Mouse (Mus musculus): ENCODE measurements around the gene 4921517D22Rik. TPM values are rescaled to one million over a fixed set of nuclear protein-coding genes. Genes with fewer than 3 reads are reported as not detected.

4921517D22Rik gene
- not detected for polyA plus RNA-seq (2012; fragmentation: generic; extraction: Trizol)

- no peaks in the 10 kb centered on the region for H3K79me2 ChIP-seq (ENCODE audit: control insufficient read depth, insufficient read depth)
- H3K27me3 ChIP-seq (ENCODE audit: control insufficient read depth, insufficient read depth, insufficient read length): peaks cover 20% of the 10 kb centered on the region
- no peak within 1 kb of the TSS for H3K4me3 ChIP-seq
Observed at GRCm38 (mm10) chr13:59694008-59694407, at the start of gene 4921517D22Rik. Gene 4921517D22Rik, minus strand, starts transcription at chr13:59694108.

DNA sequence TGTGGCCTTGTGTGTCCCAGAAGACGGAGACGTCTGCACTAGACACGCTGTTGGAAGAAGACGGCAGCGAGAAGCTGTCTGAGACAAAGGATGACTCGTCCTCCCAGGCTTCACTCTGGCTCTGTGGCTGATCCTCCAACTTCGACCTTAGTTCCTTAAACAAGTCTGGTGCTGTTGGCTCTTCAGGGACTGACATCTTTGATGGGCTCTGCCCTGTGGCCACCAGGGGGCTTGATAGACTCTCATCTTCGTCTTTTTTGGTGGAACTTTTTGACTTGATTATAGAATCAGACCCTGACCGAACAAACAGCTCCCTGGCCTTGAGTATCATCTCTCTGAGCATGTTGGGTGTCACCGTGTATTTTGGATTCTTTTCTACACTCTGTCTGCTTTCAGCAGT is 47.8 kb upstream of the 4921517D22Rik start:
- no peak for TF ChIP-seq TCF12 (IDR thresholded peaks at IDR 0.05; ENCODE audit: insufficient read depth, poor library complexity, severe bottlenecking)
- no peak for TF ChIP-seq MYOG (IDR thresholded peaks at IDR 0.05; ENCODE audit: control insufficient read depth in 1 of 3, insufficient read depth in 1 of 3, insufficient read length in 2 of 3, low read depth in 2 of 3)
- TF ChIP-seq REST (IDR thresholded peaks at IDR 0.05; ENCODE audit: insufficient read depth, insufficient read length): no peak
- TF ChIP-seq USF1 (IDR thresholded peaks at IDR 0.05; ENCODE audit: low read depth): no peak
- H3K79me2 ChIP-seq (ENCODE audit: control insufficient read depth, insufficient read depth): no peaks in the 10 kb centered on the region
- no peaks in the 10 kb centered on the region for H3K36me3 ChIP-seq (ENCODE audit: control insufficient read depth, insufficient read depth)
- no peak overlapping the region for H3ac ChIP-seq (ENCODE audit: control insufficient read depth, insufficient read length)
- no peak overlapping the region for H3K4me2 ChIP-seq (ENCODE audit: low read depth)
- no peak overlapping the region for H3K4me3 ChIP-seq
- peaks cover 5% of the 10 kb centered on the region for H3K27me3 ChIP-seq (ENCODE audit: control insufficient read depth, insufficient read depth, insufficient read length)

More at GRCm38 (mm10) chr13:59694008-59694407, at the start of gene 4921517D22Rik:
- Histone ChIP-seq H3ac (ENCODE audit: control insufficient read depth, insufficient read length) (no peak within 1 kb of the TSS), H3K4me2 (ENCODE audit: low read depth) (no peak within 1 kb of the TSS), H3K36me3 (ENCODE audit: control insufficient read depth, insufficient read depth) (no peaks in the 10 kb centered on the region)
- TF ChIP-seq REST (IDR thresholded peaks at IDR 0.05; ENCODE audit: insufficient read depth, insufficient read length) (no peak), MYOG (IDR thresholded peaks at IDR 0.05; ENCODE audit: control insufficient read depth in 1 of 3, insufficient read depth in 1 of 3, insufficient read length in 2 of 3, low read depth in 2 of 3) (no peak), USF1 (IDR thresholded peaks at IDR 0.05; ENCODE audit: low read depth) (no peak), MAX (IDR thresholded peaks at IDR 0.05; ENCODE audit: low read depth) (no peak), E2F4 (IDR thresholded peaks at IDR 0.05; ENCODE audit: insufficient read depth) (no peak), POLR2A (IDR thresholded peaks at IDR 0.05; ENCODE audit: insufficient read length, low read depth) (no peak), POLR2AphosphoS2 (IDR thresholded peaks at IDR 0.05; ENCODE audit: insufficient read length, low read depth) (no peak), CEBPB (IDR thresholded peaks at IDR 0.05; ENCODE audit: insufficient read depth, poor library complexity, severe bottlenecking) (no peak), MYOD1 (IDR thresholded peaks at IDR 0.05; ENCODE audit: control insufficient read depth in 1 of 3, insufficient read length in 2 of 3, low read depth in 2 of 3) (no peak), SRF (IDR thresholded peaks at IDR 0.05; ENCODE audit: control insufficient read depth, insufficient read length, low read depth) (no peak), TCF3 (IDR thresholded peaks at IDR 0.05; ENCODE audit: insufficient read length, low read depth) (no peak), TCF12 (IDR thresholded peaks at IDR 0.05; ENCODE audit: insufficient read depth, poor library complexity, severe bottlenecking) (no peak)

GRCm38 (mm10) chr13:59741096-59741495 is 47.2 kb upstream of the 4921517D22Rik start:
- Histone ChIP-seq H3ac (ENCODE audit: control insufficient read depth, insufficient read length) (no peak overlapping the region), H3K4me2 (ENCODE audit: low read depth) (no peak overlapping the region), H3K79me2 (ENCODE audit: control insufficient read depth, insufficient read depth) (no peaks in the 10 kb centered on the region), H3K36me3 (ENCODE audit: control insufficient read depth, insufficient read depth) (no peaks in the 10 kb centered on the region), H3K27me3 (ENCODE audit: control insufficient read depth, insufficient read depth, insufficient read length) (peaks cover 5% of the 10 kb centered on the region), H3K4me3 (no peak overlapping the region)
- no peak for TF ChIP-seq MYOG (IDR thresholded peaks at IDR 0.05; ENCODE audit: control insufficient read depth in 1 of 3, insufficient read depth in 1 of 3, insufficient read length in 2 of 3, low read depth in 2 of 3)
- TF ChIP-seq REST (IDR thresholded peaks at IDR 0.05; ENCODE audit: insufficient read depth, insufficient read length): no peak
- no peak for TF ChIP-seq SRF (IDR thresholded peaks at IDR 0.05; ENCODE audit: control insufficient read depth, insufficient read length, low read depth)
- no peak for TF ChIP-seq CEBPB (IDR thresholded peaks at IDR 0.05; ENCODE audit: insufficient read depth, poor library complexity, severe bottlenecking)
- TF ChIP-seq MYOD1 (IDR thresholded peaks at IDR 0.05; ENCODE audit: control insufficient read depth in 1 of 3, insufficient read length in 2 of 3, low read depth in 2 of 3): no peak
- no peak for TF ChIP-seq USF1 (IDR thresholded peaks at IDR 0.05; ENCODE audit: low read depth)
- no peak for TF ChIP-seq POLR2A (IDR thresholded peaks at IDR 0.05; ENCODE audit: insufficient read length, low read depth)

DNA sequence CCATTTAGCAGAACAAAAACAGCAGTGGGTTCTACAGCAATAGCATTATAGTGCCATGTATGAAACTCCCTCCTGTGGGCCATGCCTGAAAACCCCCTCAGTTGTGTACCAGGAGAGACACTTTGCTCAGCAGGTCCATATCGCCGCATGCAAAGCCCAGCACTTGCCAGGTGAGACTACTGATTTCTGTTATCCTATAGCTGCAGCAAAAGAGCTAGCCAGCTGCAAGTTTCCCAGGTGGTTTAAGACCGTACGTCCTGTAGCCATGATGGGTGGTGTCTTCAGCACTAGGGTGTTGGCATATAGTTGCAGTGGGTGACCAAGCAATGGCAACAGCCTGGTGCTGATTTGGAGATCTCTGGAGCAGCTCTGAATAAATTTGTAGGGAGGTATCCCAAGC is 45.5 kb upstream of the 4921517D22Rik start:
- H3K4me2 ChIP-seq (ENCODE audit: low read depth): no peak overlapping the region
- no peak overlapping the region for H3ac ChIP-seq (ENCODE audit: control insufficient read depth, insufficient read length)
- TF ChIP-seq MYOG (IDR thresholded peaks at IDR 0.05; ENCODE audit: control insufficient read depth in 1 of 3, insufficient read depth in 1 of 3, insufficient read length in 2 of 3, low read depth in 2 of 3): no peak
- TF ChIP-seq POLR2AphosphoS2 (IDR thresholded peaks at IDR 0.05; ENCODE audit: insufficient read length, low read depth): no peak
- no peak for TF ChIP-seq POLR2A (IDR thresholded peaks at IDR 0.05; ENCODE audit: insufficient read length, low read depth)
- no peak for TF ChIP-seq SRF (IDR thresholded peaks at IDR 0.05; ENCODE audit: control insufficient read depth, insufficient read length, low read depth)
- no peak for TF ChIP-seq TCF12 (IDR thresholded peaks at IDR 0.05; ENCODE audit: insufficient read depth, poor library complexity, severe bottlenecking)
- TF ChIP-seq MAX (IDR thresholded peaks at IDR 0.05; ENCODE audit: low read depth): no peak
- no peak for TF ChIP-seq USF1 (IDR thresholded peaks at IDR 0.05; ENCODE audit: low read depth)
- TF ChIP-seq TCF3 (IDR thresholded peaks at IDR 0.05; ENCODE audit: insufficient read length, low read depth): no peak
- no peak for TF ChIP-seq CEBPB (IDR thresholded peaks at IDR 0.05; ENCODE audit: insufficient read depth, poor library complexity, severe bottlenecking)
- no peak for TF ChIP-seq E2F4 (IDR thresholded peaks at IDR 0.05; ENCODE audit: insufficient read depth)
- no peak for TF ChIP-seq MYOD1 (IDR thresholded peaks at IDR 0.05; ENCODE audit: control insufficient read depth in 1 of 3, insufficient read length in 2 of 3, low read depth in 2 of 3)
- no peak for TF ChIP-seq REST (IDR thresholded peaks at IDR 0.05; ENCODE audit: insufficient read depth, insufficient read length)
- H3K4me3 ChIP-seq: no peak overlapping the region
- no peaks in the 10 kb centered on the region for H3K79me2 ChIP-seq (ENCODE audit: control insufficient read depth, insufficient read depth)
- H3K27me3 ChIP-seq (ENCODE audit: control insufficient read depth, insufficient read depth, insufficient read length): peaks cover 5% of the 10 kb centered on the region
- H3K36me3 ChIP-seq (ENCODE audit: control insufficient read depth, insufficient read depth): no peaks in the 10 kb centered on the region

DNA sequence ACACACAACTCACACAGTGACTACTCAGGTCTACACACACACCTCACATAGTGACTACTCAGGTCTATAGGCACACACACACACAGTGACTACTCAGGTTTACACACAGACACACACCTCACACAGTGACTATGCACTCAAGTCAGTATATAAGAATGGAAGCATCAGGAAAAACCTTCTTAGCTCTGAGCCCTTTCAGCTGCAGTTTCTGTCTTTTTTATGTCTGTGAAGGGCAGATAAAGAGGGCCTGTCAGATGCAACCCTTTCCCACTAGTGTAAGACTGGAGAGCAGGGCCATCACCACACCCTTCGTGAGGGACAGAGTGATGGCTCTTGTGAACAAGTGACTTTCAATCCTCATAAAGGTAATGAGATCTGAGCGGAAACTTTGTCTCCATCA is 44.5 kb upstream of the 4921517D22Rik start:
- no peak overlapping the region for H3K4me2 ChIP-seq (ENCODE audit: low read depth)
- H3K79me2 ChIP-seq (ENCODE audit: control insufficient read depth, insufficient read depth): no peaks in the 10 kb centered on the region
- H3K27me3 ChIP-seq (ENCODE audit: control insufficient read depth, insufficient read depth, insufficient read length): peaks cover 5% of the 10 kb centered on the region
- no peak overlapping the region for H3ac ChIP-seq (ENCODE audit: control insufficient read depth, insufficient read length)
- TF ChIP-seq CEBPB (IDR thresholded peaks at IDR 0.05; ENCODE audit: insufficient read depth, poor library complexity, severe bottlenecking): no peak
- no peak for TF ChIP-seq POLR2A (IDR thresholded peaks at IDR 0.05; ENCODE audit: insufficient read length, low read depth)
- TF ChIP-seq MAX (IDR thresholded peaks at IDR 0.05; ENCODE audit: low read depth): no peak
- TF ChIP-seq E2F4 (IDR thresholded peaks at IDR 0.05; ENCODE audit: insufficient read depth): no peak
- TF ChIP-seq TCF3 (IDR thresholded peaks at IDR 0.05; ENCODE audit: insufficient read length, low read depth): no peak
- TF ChIP-seq TCF12 (IDR thresholded peaks at IDR 0.05; ENCODE audit: insufficient read depth, poor library complexity, severe bottlenecking): no peak
- no peak for TF ChIP-seq POLR2AphosphoS2 (IDR thresholded peaks at IDR 0.05; ENCODE audit: insufficient read length, low read depth)
- no peak for TF ChIP-seq MYOD1 (IDR thresholded peaks at IDR 0.05; ENCODE audit: control insufficient read depth in 1 of 3, insufficient read length in 2 of 3, low read depth in 2 of 3)
- no peak for TF ChIP-seq SRF (IDR thresholded peaks at IDR 0.05; ENCODE audit: control insufficient read depth, insufficient read length, low read depth)
- no peak for TF ChIP-seq REST (IDR thresholded peaks at IDR 0.05; ENCODE audit: insufficient read depth, insufficient read length)
- TF ChIP-seq MYOG (IDR thresholded peaks at IDR 0.05; ENCODE audit: control insufficient read depth in 1 of 3, insufficient read depth in 1 of 3, insufficient read length in 2 of 3, low read depth in 2 of 3): no peak
- TF ChIP-seq USF1 (IDR thresholded peaks at IDR 0.05; ENCODE audit: low read depth): no peak
- H3K36me3 ChIP-seq (ENCODE audit: control insufficient read depth, insufficient read depth): no peaks in the 10 kb centered on the region
- no peak overlapping the region for H3K4me3 ChIP-seq

All from myocyte (in vitro differentiated cells).